Mouse (Mus musculus) liver, postnatal 0 days (tissue): ENCODE measurements around the gene Olfr1423. TPM values are rescaled to one million over a fixed set of nuclear protein-coding genes. Genes with fewer than 3 reads are reported as not detected.
"Not testable (repeated sequence)": the region's sequence is repeated elsewhere in the genome, so short reads cannot be mapped to it uniquely, and the experiment has no call there.

ENCODE experiments used
- ATAC-seq: fragments of 200-750 bp; cut with Nextera tagmentation; 2 replicates; pipeline ENCODE4 v1.8.0; 2017; ENCODE audit warnings: mild to moderate bottlenecking, moderate library complexity
- DNase-seq: peaks from one replicate; pipeline ENCODE4 v3.0.0-alpha.2; 2016
- H3K27ac ChIP-seq: fragments of 300-500 bp; sonication (generic); 2 replicates; pipeline ENCODE4 v1.5.1; 2014; ENCODE audit warnings: antibody characterized with exemption, moderate library complexity, mild to moderate bottlenecking, low read depth
- H3K27me3 ChIP-seq: fragments of 300-500 bp; sonication (generic); 2 replicates; pipeline ENCODE4 v1.6.1; 2014; ENCODE audit warnings: low read length, control low read depth, mixed read lengths; ENCODE audit not compliant: insufficient read depth
- H3K36me3 ChIP-seq: fragments of 300-500 bp; sonication (generic); replicated peaks from 2 replicates; pipeline ENCODE4 v1.6.1; 2014; ENCODE audit warnings: mild to moderate bottlenecking, control low read depth, low read length, moderate library complexity, mixed read lengths; ENCODE audit not compliant: insufficient read depth
- H3K4me1 ChIP-seq: fragments of 300-500 bp; sonication (generic); 2 replicates; pipeline ENCODE4 v1.6.1; 2014; ENCODE audit warnings: antibody characterized with exemption, mild to moderate bottlenecking, control low read depth; ENCODE audit not compliant: insufficient read depth
- H3K4me2 ChIP-seq: fragments of 300-500 bp; sonication (generic); 2 replicates; pipeline ENCODE4 v1.6.1; 2014; ENCODE audit warnings: low read depth, mild to moderate bottlenecking, low read length, moderate library complexity, mixed read lengths
- H3K4me3 ChIP-seq: fragments of 300-500 bp; sonication (generic); 2 replicates; pipeline ENCODE4 v1.5.1; 2014; ENCODE audit warnings: low read depth, low read length
- H3K9ac ChIP-seq: fragments of 300-500 bp; sonication (generic); replicated peaks from 2 replicates; pipeline ENCODE4 v1.6.1; 2014; ENCODE audit warnings: mild to moderate bottlenecking, moderate library complexity
- H3K9me3 ChIP-seq: fragments of 300-500 bp; sonication (generic); 2 replicates; pipeline ENCODE4 v1.6.1; 2016; ENCODE audit warnings: mild to moderate bottlenecking, control low read depth, low read length, mixed read lengths
- CTCF ChIP-seq: sonication (generic); IDR thresholded peaks from 2 replicates; pipeline ENCODE4 v1.5.1; 2016; ENCODE audit warnings: antibody characterized with exemption, low read depth
- EP300 ChIP-seq: IDR thresholded peaks from 2 replicates; pipeline ENCODE4 v1.6.1; 2016; ENCODE audit warnings: antibody characterized with exemption, low read depth, mild to moderate bottlenecking
- WGBS: fragments of 180-500 bp; shearing (Covaris S2); extraction: QIAGEN DNeasy Blood & Tissue Kit; methylation state at CpG from one replicate; pipeline ENCODE4 v1.1.7; 2014; ENCODE audit not compliant: insufficient replicate concordance; 5-methylcytosine and 5-hydroxymethylcytosine counted together
- polyA plus RNA-seq: library from polyadenylated mRNA; unstranded; fragments of >200 nt; fragmentation: Nextera tagmentation; extraction: Ambion mirVana; gene quantifications from 2 replicates; pipeline ENCODE4 v1.2.1, GENCODE M21; 2015

The Olfr1423 gene
- polyA plus RNA-seq, 1 experiment from 2014 or later: not detected

DNA sequence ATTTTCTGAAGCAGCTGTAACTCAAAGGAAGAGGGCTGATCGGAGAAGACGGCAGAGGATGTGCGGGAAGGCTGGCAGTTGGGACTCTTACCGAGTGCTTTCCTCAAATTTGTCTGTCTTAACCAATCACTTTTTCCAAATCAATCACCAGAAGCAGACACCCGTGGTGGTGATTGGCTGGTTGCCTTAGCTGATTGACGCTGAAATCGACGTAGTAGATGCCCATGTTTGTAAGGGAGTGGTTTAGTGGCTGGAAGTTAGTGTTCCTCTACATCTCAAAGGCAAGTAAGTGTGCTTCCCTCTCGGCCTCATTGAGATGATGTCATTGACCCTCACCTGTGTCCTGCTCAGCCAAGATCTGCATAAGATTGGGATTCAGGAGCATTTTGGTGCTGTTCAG, 49.1 kb downstream of the Olfr1423 start:
- 91% methylated on average over 9 of the region's 9 CpGs for WGBS
- H3K9ac ChIP-seq: no peak overlapping the region
- H3K27ac ChIP-seq: no peak overlapping the region
- no peak for TF ChIP-seq EP300
- TF ChIP-seq CTCF: no peak
- H3K27me3 ChIP-seq: no peaks in the 10 kb centered on the region
- peaks cover 12% of the 10 kb centered on the region; the same call in 1 of the 2 replicates for H3K4me1 ChIP-seq
- no peak for ATAC-seq
- peaks cover 45% of the 10 kb centered on the region for H3K36me3 ChIP-seq
- H3K9me3 ChIP-seq: no peaks in the 10 kb centered on the region
- H3K4me2 ChIP-seq: no peak overlapping the region
- no peak for DNase-seq
- no peak overlapping the region for H3K4me3 ChIP-seq

DNA sequence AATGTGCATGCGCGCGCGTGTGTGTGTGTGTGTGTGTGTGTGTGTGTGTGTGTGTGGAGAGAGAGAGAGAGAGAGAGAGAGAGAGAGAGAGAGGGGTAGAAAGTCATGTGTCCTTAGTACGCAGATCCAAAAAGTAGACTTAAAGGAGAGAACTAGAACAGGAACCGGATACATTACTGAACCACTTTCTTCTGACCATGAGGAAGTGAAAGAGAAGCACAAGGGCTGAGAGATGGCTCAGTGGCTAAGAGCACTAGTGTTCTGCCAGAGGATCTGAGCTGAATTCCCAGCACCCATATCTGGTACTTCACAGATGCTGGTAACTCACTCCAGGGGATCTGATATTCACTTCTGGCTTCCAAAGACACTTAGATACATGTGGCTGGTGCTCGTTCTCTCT, 51.8 kb downstream of the Olfr1423 start:
- ATAC-seq: no peak
- DNase-seq: no peak
- Histone ChIP-seq H3K4me3 (no peak overlapping the region), H3K9me3 (no peaks in the 10 kb centered on the region), H3K4me1 (no peaks in the 10 kb centered on the region), H3K27ac (no peak overlapping the region), H3K9ac (no peak overlapping the region), H3K27me3 (no peaks in the 10 kb centered on the region), H3K36me3 (peaks cover 58% of the 10 kb centered on the region), H3K4me2 (no peak overlapping the region)
- TF ChIP-seq CTCF (no peak), EP300 (no peak)
- 92% methylated on average over 7 of the region's 7 CpGs for WGBS

DNA sequence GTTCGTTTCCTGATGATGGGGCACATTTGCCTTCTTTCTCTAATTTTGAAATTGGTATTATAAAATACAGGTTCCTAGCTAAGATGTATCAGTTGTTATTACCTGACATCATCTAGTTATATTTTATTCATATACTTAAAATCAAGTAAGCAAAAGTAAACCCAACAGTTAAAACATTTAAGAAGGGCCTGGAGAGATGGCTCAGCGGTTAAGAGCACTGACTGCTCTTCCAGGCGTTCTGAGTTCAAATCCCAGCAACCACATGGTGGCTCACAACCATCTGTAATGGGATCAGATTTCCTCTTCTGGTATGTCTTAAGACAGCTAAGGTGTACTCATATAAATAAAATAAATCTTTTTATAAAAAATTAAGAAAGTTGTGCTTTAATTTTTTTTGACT, 53.3 kb downstream of the Olfr1423 start:
- TF ChIP-seq EP300 (no peak), CTCF (no peak)
- Histone ChIP-seq H3K4me1 (no peaks in the 10 kb centered on the region), H3K9ac (no peak overlapping the region), H3K4me3 (no peak overlapping the region), H3K36me3 (peaks cover 73% of the 10 kb centered on the region), H3K27me3 (no peaks in the 10 kb centered on the region), H3K4me2 (no peak overlapping the region), H3K27ac (no peak overlapping the region), H3K9me3 (no peaks in the 10 kb centered on the region)
- 89% methylated on average over 3 of the region's 3 CpGs for WGBS
- ATAC-seq: no peak
- no peak for DNase-seq

DNA sequence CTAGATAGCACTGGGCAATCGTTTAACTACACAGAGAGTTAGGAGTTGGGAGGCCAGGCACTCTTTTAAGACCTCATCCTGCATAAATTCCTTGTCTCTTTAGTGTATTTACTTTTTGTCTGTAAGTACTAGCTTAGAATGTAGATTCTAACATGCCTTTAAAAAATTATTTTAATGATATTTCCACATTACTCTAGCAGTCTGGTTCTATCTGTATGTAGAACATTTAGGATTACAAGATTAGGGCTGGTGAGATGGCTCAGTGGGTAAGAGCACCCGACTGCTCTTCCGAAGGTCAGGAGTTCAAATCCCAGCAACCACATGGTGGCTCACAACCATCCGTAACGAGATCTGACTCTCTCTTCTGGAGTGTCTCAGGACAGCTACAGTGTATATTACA, 56.5 kb downstream of the Olfr1423 start:
- H3K27ac ChIP-seq, H3K4me3 ChIP-seq, DNase-seq, H3K27me3 ChIP-seq, H3K9me3 ChIP-seq, H3K4me1 ChIP-seq, ATAC-seq, H3K4me2 ChIP-seq, H3K9ac ChIP-seq: not testable (repeated sequence)
- peaks cover 74% of the 10 kb centered on the region for H3K36me3 ChIP-seq
- 85% methylated on average over 5 of the region's 5 CpGs for WGBS

Other genes starting within 250 kb of the Olfr1423 start
- gene Stx3, start 221.9 kb downstream of the Olfr1423 start, polyA plus RNA-seq: 3.2 and 3.7 TPM in 2 replicates
- gene Olfr1417, start 202.1 kb downstream of the Olfr1423 start, polyA plus RNA-seq: not detected in 2 replicates
- gene Olfr1418, start 180.3 kb downstream of the Olfr1423 start, polyA plus RNA-seq: not detected in 2 replicates
- gene Olfr1419, start 166.2 kb downstream of the Olfr1423 start, polyA plus RNA-seq: not detected in 2 replicates
- gene Olfr1420, start 154.8 kb downstream of the Olfr1423 start, polyA plus RNA-seq: not detected in 2 replicates
- 4.9 and 5.4 TPM in 2 replicates for gene Patl1, start 128.9 kb downstream of the Olfr1423 start, polyA plus RNA-seq
- gene Osbp, start 75.4 kb downstream of the Olfr1423 start, polyA plus RNA-seq: 2.6 and 2.7 TPM in 2 replicates
- not detected in 2 replicates for gene Olfr1424, start 21.4 kb upstream of the Olfr1423 start, polyA plus RNA-seq
- not detected in 2 replicates for gene Olfr1425, start 36.4 kb upstream of the Olfr1423 start, polyA plus RNA-seq
- gene Olfr1426, start 50.7 kb upstream of the Olfr1423 start, polyA plus RNA-seq: not detected in 2 replicates
- gene Olfr1427, start 62.0 kb upstream of the Olfr1423 start, polyA plus RNA-seq: not detected in 2 replicates
- not detected in 2 replicates for gene Olfr1428, start 74.6 kb upstream of the Olfr1423 start, polyA plus RNA-seq
- gene Olfr76, start 81.9 kb upstream of the Olfr1423 start, polyA plus RNA-seq: 0.04 TPM in 1 of 2 replicates, not detected in the other
- gene Olfr1555-ps1, start 128.8 kb upstream of the Olfr1423 start, polyA plus RNA-seq: not detected in 2 replicates
- gene Olfr1431, start 159.3 kb upstream of the Olfr1423 start, polyA plus RNA-seq: not detected in 2 replicates
- not detected in 2 replicates for gene Olfr1432, start 191.3 kb upstream of the Olfr1423 start, polyA plus RNA-seq
- not detected in 2 replicates for gene Olfr262, start 200.3 kb upstream of the Olfr1423 start, polyA plus RNA-seq
- gene Olfr235, start 219.7 kb upstream of the Olfr1423 start, polyA plus RNA-seq: not detected in 2 replicates
- gene Olfr1434, start 238.5 kb upstream of the Olfr1423 start, polyA plus RNA-seq: not detected in 2 replicates